Mouse (Mus musculus) intestine, postnatal 0 days (tissue): ENCODE results near the gene Fam114a2. TPM values are rescaled to one million over a fixed set of nuclear protein-coding genes. Genes with fewer than 3 reads are reported as not detected.

Experiments
- ATAC-seq: fragments of 200-750 bp; cut with Nextera tagmentation; 2 replicates; pipeline ENCODE4 v1.8.0; 2017; ENCODE audit warnings: mild to moderate bottlenecking, moderate TSS enrichment, moderate library complexity
- H3K27ac ChIP-seq: fragments of 300-500 bp; sonication (generic); 2 replicates; pipeline ENCODE4 v1.5.1; 2014; ENCODE audit warnings: mild to moderate bottlenecking, low read depth, low read length, moderate library complexity
- H3K27me3 ChIP-seq: fragments of 300-500 bp; sonication (generic); replicated peaks from 2 replicates; pipeline ENCODE4 v1.6.1; 2014; ENCODE audit warnings: low read length, mixed read lengths; ENCODE audit not compliant: control insufficient read depth, insufficient read depth
- H3K36me3 ChIP-seq: fragments of 300-500 bp; sonication (generic); 2 replicates; pipeline ENCODE4 v1.6.1; 2014; ENCODE audit warnings: mild to moderate bottlenecking, moderate library complexity; ENCODE audit not compliant: control insufficient read depth, insufficient read depth
- H3K4me1 ChIP-seq: fragments of 300-500 bp; sonication (generic); replicated peaks from 2 replicates; pipeline ENCODE4 v1.6.1; 2014; ENCODE audit warnings: antibody characterized with exemption, low read length, mixed read lengths; ENCODE audit not compliant: control insufficient read depth, insufficient read depth
- H3K4me2 ChIP-seq: fragments of 300-500 bp; sonication (generic); replicated peaks from 2 replicates; pipeline ENCODE4 v1.6.1; 2014; ENCODE audit warnings: low read depth, mild to moderate bottlenecking, moderate library complexity
- H3K4me3 ChIP-seq: fragments of 300-500 bp; sonication (generic); 2 replicates; pipeline ENCODE4 v1.5.1; 2014; ENCODE audit warnings: low read depth, low read length
- H3K9ac ChIP-seq: fragments of 300-500 bp; sonication (generic); 2 replicates; pipeline ENCODE4 v1.6.1; 2014; ENCODE audit warnings: mild to moderate bottlenecking, low read depth, low read length
- H3K9me3 ChIP-seq: fragments of 300-500 bp; sonication (generic); 2 replicates; pipeline ENCODE4 v1.6.1; 2016; ENCODE audit warnings: mixed run types; ENCODE audit not compliant: control insufficient read depth
- CTCF ChIP-seq: sonication (generic); IDR thresholded peaks from 2 replicates; pipeline ENCODE4 v1.5.1; 2016; ENCODE audit warnings: low read depth, mild to moderate bottlenecking, control low read depth, antibody characterized with exemption, moderate library complexity
- WGBS: fragments of 180-500 bp; shearing (Covaris S2); extraction: QIAGEN DNeasy Blood & Tissue Kit; methylation state at CpG from one replicate; pipeline ENCODE4 v1.1.7; 2014; 5-methylcytosine and 5-hydroxymethylcytosine counted together
- polyA plus RNA-seq: library from polyadenylated mRNA; unstranded; fragments of >200 nt; fragmentation: Nextera tagmentation; extraction: Ambion mirVana; gene quantifications from 2 replicates; pipeline ENCODE4 v1.2.1, GENCODE M21; 2015

Fam114a2 gene
- polyA plus RNA-seq, 1 experiment from 2014 or later, result 56.1 TPM

- Histone ChIP-seq H3K9ac (no peak overlapping the region), H3K4me1 (no peaks in the 10 kb centered on the region), H3K27me3 (no peaks in the 10 kb centered on the region), H3K27ac (0 out of 2 replicates have a peak overlapping the region, but pooled peaks have one; percentile 7), H3K4me2 (no peak overlapping the region), H3K4me3 (no peak overlapping the region), H3K36me3 (peaks cover 76% of the 10 kb centered on the region), H3K9me3 (no peaks in the 10 kb centered on the region)
- no peak for ATAC-seq
- 61% methylated on average over 6 of the region's 6 CpGs for WGBS
- no peak for TF ChIP-seq CTCF
Measured at GRCm38 (mm10) chr11:57506899-57507298, 11.5 kb downstream of the Fam114a2 start.

- no peak for TF ChIP-seq CTCF
- Histone ChIP-seq H3K9me3 (no peaks in the 10 kb centered on the region), H3K36me3 (peaks cover 87% of the 10 kb centered on the region), H3K27ac (no peak overlapping the region), H3K9ac (no peak overlapping the region), H3K4me1 (no peaks in the 10 kb centered on the region), H3K4me3 (no peak overlapping the region), H3K27me3 (no peaks in the 10 kb centered on the region), H3K4me2 (no peak overlapping the region)
- no peak for ATAC-seq
- 92% methylated on average over 5 of the region's 5 CpGs for WGBS
Measured at GRCm38 (mm10) chr11:57503155-57503554, 15.3 kb downstream of the Fam114a2 start.

- H3K36me3 ChIP-seq, result peaks cover 81% of the 10 kb centered on the region
- H3K27ac ChIP-seq, result no peak overlapping the region
- no peak overlapping the region for H3K4me2 ChIP-seq
- TF ChIP-seq CTCF, result no peak
- H3K27me3 ChIP-seq, result no peaks in the 10 kb centered on the region
- H3K4me1 ChIP-seq, result no peaks in the 10 kb centered on the region
- ATAC-seq, result no peak
- H3K9ac ChIP-seq, result no peak overlapping the region
- H3K4me3 ChIP-seq, result no peak overlapping the region
- 90% methylated on average over 5 of the region's 5 CpGs for WGBS
- no peaks in the 10 kb centered on the region for H3K9me3 ChIP-seq
Measured at GRCm38 (mm10) chr11:57498215-57498614, 20.2 kb downstream of the Fam114a2 start.

- Histone ChIP-seq H3K27ac (no peak overlapping the region), H3K27me3 (no peaks in the 10 kb centered on the region), H3K4me1 (no peaks in the 10 kb centered on the region), H3K36me3 (peaks cover 84% of the 10 kb centered on the region), H3K9ac (no peak overlapping the region), H3K9me3 (no peaks in the 10 kb centered on the region), H3K4me3 (no peak overlapping the region), H3K4me2 (no peak overlapping the region)
- no peak for ATAC-seq
- 80% methylated on average over 3 of the region's 3 CpGs for WGBS
- no peak for TF ChIP-seq CTCF
Measured at GRCm38 (mm10) chr11:57497701-57498100, 20.7 kb downstream of the Fam114a2 start.

GRCm38 (mm10) chr11:57496462-57497039 lies 21.9 kb downstream of the Fam114a2 start:
- WGBS, result 24% methylated on average over 3 of the region's 3 CpGs
- no peak for TF ChIP-seq CTCF
- Histone ChIP-seq H3K4me1 (no peaks in the 10 kb centered on the region), H3K27me3 (no peaks in the 10 kb centered on the region), H3K36me3 (peaks cover 85% of the 10 kb centered on the region), H3K9ac (no peak overlapping the region), H3K4me2 (no peak overlapping the region), H3K9me3 (no peaks in the 10 kb centered on the region), H3K4me3 (no peak overlapping the region), H3K27ac (peak overlapping the region; percentile 50; the same call in 1 of the 2 replicates)
- peak; percentile 48; the same call in 1 of the 2 replicates for ATAC-seq

- 58% methylated on average over 5 of the region's 5 CpGs for WGBS
Measured at GRCm38 (mm10) chr11:57488436-57488835, 30.0 kb downstream of the Fam114a2 start.

GRCm38 (mm10) chr11:57478077-57478476 lies 40.3 kb downstream of the Fam114a2 start:
- peaks cover 29% of the 10 kb centered on the region for H3K36me3 ChIP-seq
- ATAC-seq, result no peak
- no peak overlapping the region for H3K27ac ChIP-seq
- H3K27me3 ChIP-seq, result no peaks in the 10 kb centered on the region
- 91% methylated on average over 5 of the region's 5 CpGs for WGBS
- no peaks in the 10 kb centered on the region for H3K4me1 ChIP-seq
- no peak overlapping the region for H3K4me3 ChIP-seq
- H3K4me2 ChIP-seq, result no peak overlapping the region
- TF ChIP-seq CTCF, result no peak
- no peak overlapping the region for H3K9ac ChIP-seq
- H3K9me3 ChIP-seq, result no peaks in the 10 kb centered on the region

More at GRCm38 (mm10) chr11:57488436-57488835, 30.0 kb downstream of the Fam114a2 start:
- no peak for TF ChIP-seq CTCF
- no peaks in the 10 kb centered on the region for H3K4me1 ChIP-seq
- no peaks in the 10 kb centered on the region for H3K27me3 ChIP-seq
- H3K9me3 ChIP-seq, result no peaks in the 10 kb centered on the region
- ATAC-seq, result no peak
- peaks cover 73% of the 10 kb centered on the region for H3K36me3 ChIP-seq
- no peak overlapping the region for H3K4me3 ChIP-seq
- no peak overlapping the region for H3K4me2 ChIP-seq
- H3K27ac ChIP-seq, result no peak overlapping the region
- H3K9ac ChIP-seq, result no peak overlapping the region
